Mouse (Mus musculus): ENCODE results near the gene Slc24a3. TPM values are rescaled to one million over a fixed set of nuclear protein-coding genes. Genes with fewer than 3 reads are reported as not detected.

Slc24a3 gene
- polyA plus RNA-seq, 1 experiment: 103 TPM

DNA sequence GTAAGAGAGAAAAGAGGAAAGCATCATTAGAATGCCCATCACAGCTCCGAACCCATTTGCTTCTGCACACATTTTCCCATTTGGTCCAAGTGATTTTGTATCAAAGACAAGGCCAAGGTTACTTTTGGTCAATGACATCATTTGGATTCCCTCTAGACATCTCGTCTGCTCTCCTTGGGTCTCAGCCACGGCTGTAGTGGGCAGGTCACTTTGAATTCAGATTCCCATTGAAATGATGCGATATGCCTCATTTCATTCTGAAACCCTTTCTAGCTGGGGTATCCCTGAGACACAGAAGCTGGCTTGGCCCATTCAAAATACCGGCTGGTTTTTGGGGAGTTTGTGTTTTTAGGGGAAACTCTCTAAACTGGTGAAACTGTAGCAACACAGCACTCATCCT lies 59.8 kb downstream of the Slc24a3 start:
- Histone ChIP-seq H3K4me3 (ENCODE audit: insufficient read depth, low read depth, low read length) (no peak overlapping the region), H3K4me1 (ENCODE audit: control insufficient read depth, insufficient read depth, insufficient read length, low read length) (peaks cover 3% of the 10 kb centered on the region; the same call in 1 of the 2 replicates), H3K27ac (replicated peaks; ENCODE audit: low read depth, low read length) (no peak overlapping the region)

GRCm38 (mm10) chr2:145232764-145233484 lies 65.4 kb downstream of the Slc24a3 start:
- Histone ChIP-seq H3K4me3 (ENCODE audit: insufficient read depth, low read depth, low read length) (no peak overlapping the region), H3K27ac (replicated peaks; ENCODE audit: low read depth, low read length) (peak overlapping the region; percentile 43), H3K4me1 (ENCODE audit: control insufficient read depth, insufficient read depth, insufficient read length, low read length) (peaks cover 19% of the 10 kb centered on the region; the same call in 1 of the 2 replicates)

DNA sequence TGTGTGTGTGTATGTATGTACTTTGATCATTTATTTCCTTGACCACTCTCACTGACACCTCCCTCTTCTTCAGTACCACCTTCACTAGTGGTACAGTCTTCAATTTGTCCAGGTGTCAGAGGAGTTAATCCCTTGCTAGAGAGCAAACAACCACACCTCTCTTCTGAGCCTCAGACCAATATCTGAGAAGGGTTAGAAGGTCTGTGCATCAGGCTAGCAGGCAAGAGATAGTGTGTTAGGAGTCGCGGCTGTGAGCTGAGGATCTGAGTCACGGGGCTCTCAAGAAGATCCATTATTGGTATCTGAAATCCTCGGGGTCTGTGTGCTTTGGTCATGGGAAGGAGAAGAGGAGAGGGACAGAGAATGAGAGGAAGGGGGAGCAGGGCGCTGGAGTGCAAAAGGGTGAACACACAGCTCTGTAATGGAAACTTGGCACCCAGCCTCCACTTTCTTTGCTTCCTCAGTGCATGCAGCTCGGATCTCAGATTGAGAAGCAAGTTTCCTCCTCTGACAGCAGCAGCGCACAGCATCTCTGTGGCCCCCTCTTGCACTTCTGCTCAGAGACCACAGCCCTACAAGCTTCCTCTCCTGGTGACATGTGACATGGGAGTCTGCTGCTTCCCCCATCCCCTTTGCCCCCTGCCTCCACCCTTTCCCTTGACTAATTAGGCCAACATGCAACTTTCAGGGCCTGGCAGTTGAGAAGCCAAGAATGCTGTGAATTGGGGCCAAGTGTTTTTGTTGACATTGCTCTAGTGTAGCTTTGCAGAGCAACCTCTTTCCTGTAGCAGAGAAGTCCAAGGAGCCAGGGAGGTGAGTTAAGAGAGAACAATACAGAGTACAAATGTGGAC lies 66.2 kb downstream of the Slc24a3 start:
- Histone ChIP-seq H3K4me3 (ENCODE audit: insufficient read depth, low read depth, low read length) (no peak overlapping the region), H3K4me1 (ENCODE audit: control insufficient read depth, insufficient read depth, insufficient read length, low read length) (peaks cover 19% of the 10 kb centered on the region; the same call in 1 of the 2 replicates), H3K27ac (replicated peaks; ENCODE audit: low read depth, low read length) (peak overlapping the region; percentile 89)

DNA sequence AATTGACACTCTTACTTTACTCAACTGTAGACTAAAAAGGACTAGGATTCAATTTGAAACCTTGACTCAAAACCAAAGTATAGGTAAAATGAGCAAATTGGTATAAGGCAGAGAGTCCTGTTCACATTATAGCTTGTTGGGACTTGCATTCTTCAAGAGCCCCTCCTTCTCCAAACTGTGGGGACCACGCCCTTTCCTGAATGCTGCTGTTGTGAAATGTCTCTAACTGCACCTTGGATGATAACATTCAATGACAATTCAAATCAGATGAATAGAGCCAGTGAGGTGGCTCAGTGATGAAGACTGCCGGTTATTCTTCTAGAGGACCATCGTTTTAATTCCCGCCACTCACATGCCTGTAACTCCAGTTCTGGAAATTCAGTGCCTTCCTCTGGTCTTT lies 78.8 kb downstream of the Slc24a3 start:
- Histone ChIP-seq H3K4me1 (ENCODE audit: control insufficient read depth, insufficient read depth, insufficient read length, low read length) (no peaks in the 10 kb centered on the region), H3K27ac (replicated peaks; ENCODE audit: low read depth, low read length) (no peak overlapping the region), H3K4me3 (ENCODE audit: insufficient read depth, low read depth, low read length) (no peak overlapping the region)

DNA sequence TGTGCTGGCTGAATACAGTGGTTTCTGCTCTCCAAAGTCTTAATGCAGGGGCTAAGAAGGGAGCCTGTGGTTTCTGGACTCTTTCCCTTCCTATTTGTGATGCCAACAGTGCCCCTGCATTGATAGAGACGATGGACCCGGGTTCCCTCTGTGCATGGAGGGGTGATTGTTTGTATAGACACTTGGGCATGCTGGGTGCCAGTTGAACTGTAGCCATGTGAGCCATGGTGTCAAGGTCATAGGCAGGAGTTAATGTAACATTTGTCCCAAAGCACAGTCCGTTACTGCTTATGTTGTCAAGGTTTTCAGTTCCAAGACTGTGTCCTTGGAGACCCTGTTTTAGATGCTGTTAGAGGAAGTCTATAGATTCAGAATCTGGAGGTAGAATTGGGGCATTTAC lies 80.6 kb downstream of the Slc24a3 start:
- H3K27ac ChIP-seq (replicated peaks; ENCODE audit: low read depth, low read length): peak overlapping the region; percentile 90
- H3K4me3 ChIP-seq (ENCODE audit: insufficient read depth, low read depth, low read length): no peak overlapping the region
- no peaks in the 10 kb centered on the region for H3K4me1 ChIP-seq (ENCODE audit: control insufficient read depth, insufficient read depth, insufficient read length, low read length)

GRCm38 (mm10) chr2:145257332-145257731 lies 89.8 kb downstream of the Slc24a3 start:
- H3K27ac ChIP-seq (replicated peaks; ENCODE audit: low read depth, low read length): no peak overlapping the region
- 0 out of 2 replicates have a peak, but pooled peaks cover 3% of the 10 kb centered on the region for H3K4me1 ChIP-seq (ENCODE audit: control insufficient read depth, insufficient read depth, insufficient read length, low read length)
- no peak overlapping the region for H3K4me3 ChIP-seq (ENCODE audit: insufficient read depth, low read depth, low read length)

- Histone ChIP-seq H3K27ac (replicated peaks; ENCODE audit: low read depth, low read length) (no peak overlapping the region), H3K4me1 (ENCODE audit: control insufficient read depth, insufficient read depth, insufficient read length, low read length) (0 out of 2 replicates have a peak, but pooled peaks cover 3% of the 10 kb centered on the region), H3K4me3 (ENCODE audit: insufficient read depth, low read depth, low read length) (no peak overlapping the region)
Observed at GRCm38 (mm10) chr2:145257855-145258254, 90.3 kb downstream of the Slc24a3 start.

- H3K4me3 ChIP-seq (ENCODE audit: insufficient read depth, low read depth, low read length): no peak overlapping the region
Observed at GRCm38 (mm10) chr2:145260574-145260973, 93.0 kb downstream of the Slc24a3 start.

DNA sequence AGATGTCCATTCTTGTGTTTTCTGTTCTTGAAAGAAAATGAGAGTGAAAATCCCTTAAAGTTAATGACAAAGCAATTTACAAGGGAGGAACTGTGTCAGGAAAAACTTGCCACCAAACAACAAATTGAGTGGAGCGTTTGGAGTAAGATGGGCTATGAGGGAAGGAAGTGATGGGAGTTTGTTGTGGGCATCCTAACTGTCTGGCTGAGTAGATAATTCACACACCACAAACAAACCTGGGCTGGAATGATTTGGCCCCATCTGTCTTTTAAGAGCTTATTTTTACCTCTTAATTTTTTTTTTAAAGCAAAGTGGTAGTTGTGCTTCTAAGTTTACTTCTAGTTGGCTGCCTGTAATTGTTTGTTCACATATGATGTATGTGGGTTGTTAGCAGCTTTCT lies 94.6 kb downstream of the Slc24a3 start:
- Histone ChIP-seq H3K4me3 (ENCODE audit: insufficient read depth, low read depth, low read length) (no peak overlapping the region), H3K27ac (replicated peaks; ENCODE audit: low read depth, low read length) (no peak overlapping the region), H3K4me1 (ENCODE audit: control insufficient read depth, insufficient read depth, insufficient read length, low read length) (0 out of 2 replicates have a peak, but pooled peaks cover 3% of the 10 kb centered on the region)

More at GRCm38 (mm10) chr2:145260574-145260973, 93.0 kb downstream of the Slc24a3 start:
- Histone ChIP-seq H3K4me1 (ENCODE audit: control insufficient read depth, insufficient read depth, insufficient read length, low read length) (0 out of 2 replicates have a peak, but pooled peaks cover 3% of the 10 kb centered on the region), H3K27ac (replicated peaks; ENCODE audit: low read depth, low read length) (no peak overlapping the region)

DNA sequence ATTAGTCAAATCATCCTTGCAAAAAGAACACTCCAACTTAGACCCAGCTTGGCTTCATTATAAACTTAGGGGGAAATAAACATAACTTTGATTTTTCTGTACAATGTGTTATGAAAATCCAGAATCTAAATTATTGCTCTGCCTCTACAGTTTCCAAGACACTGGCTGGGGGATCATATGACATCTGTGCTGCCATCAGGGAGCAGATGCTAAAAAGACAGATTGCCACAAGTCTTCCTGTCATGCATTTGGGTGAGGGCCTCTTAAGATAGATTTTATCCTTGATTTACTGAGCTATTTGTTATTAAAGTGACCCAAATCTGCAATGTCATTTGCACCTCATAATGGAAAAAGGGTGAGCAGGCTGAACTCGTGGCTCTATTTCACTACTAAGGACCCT lies 99.2 kb downstream of the Slc24a3 start:
- Histone ChIP-seq H3K27ac (replicated peaks; ENCODE audit: low read depth, low read length) (no peak overlapping the region), H3K4me1 (ENCODE audit: control insufficient read depth, insufficient read depth, insufficient read length, low read length) (peaks cover 4% of the 10 kb centered on the region; the same call in 1 of the 2 replicates), H3K4me3 (ENCODE audit: insufficient read depth, low read depth, low read length) (no peak overlapping the region)

DNA sequence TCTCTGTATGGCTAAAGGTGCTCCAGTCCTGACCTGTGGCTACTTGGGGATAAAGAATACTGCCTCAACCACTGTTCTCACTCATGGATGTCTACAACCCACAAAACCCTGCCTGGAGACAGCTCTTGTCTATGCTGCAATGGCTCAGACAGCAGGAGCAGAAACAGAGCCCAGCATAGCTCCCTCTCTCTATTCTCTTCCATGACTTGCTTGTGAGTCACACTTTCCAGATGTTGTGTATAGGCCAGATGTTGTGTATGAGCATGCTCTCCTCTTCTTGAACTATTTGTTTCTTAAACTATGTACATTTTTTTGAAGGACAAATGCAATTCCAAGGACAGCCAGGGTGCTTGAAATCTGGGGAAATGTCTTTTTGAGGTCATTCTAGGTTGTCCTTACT lies 101.4 kb downstream of the Slc24a3 start:
- H3K4me1 ChIP-seq (ENCODE audit: control insufficient read depth, insufficient read depth, insufficient read length, low read length): peaks cover 4% of the 10 kb centered on the region; the same call in 1 of the 2 replicates
- peak overlapping the region; percentile 73 for H3K27ac ChIP-seq (replicated peaks; ENCODE audit: low read depth, low read length)
- no peak overlapping the region for H3K4me3 ChIP-seq (ENCODE audit: insufficient read depth, low read depth, low read length)

GRCm38 (mm10) chr2:145269410-145269809 lies 101.9 kb downstream of the Slc24a3 start:
- Histone ChIP-seq H3K27ac (replicated peaks; ENCODE audit: low read depth, low read length) (peak overlapping the region; percentile 73; the same call in 1 of the 2 replicates), H3K4me3 (ENCODE audit: insufficient read depth, low read depth, low read length) (no peak overlapping the region), H3K4me1 (ENCODE audit: control insufficient read depth, insufficient read depth, insufficient read length, low read length) (peaks cover 7% of the 10 kb centered on the region)

DNA sequence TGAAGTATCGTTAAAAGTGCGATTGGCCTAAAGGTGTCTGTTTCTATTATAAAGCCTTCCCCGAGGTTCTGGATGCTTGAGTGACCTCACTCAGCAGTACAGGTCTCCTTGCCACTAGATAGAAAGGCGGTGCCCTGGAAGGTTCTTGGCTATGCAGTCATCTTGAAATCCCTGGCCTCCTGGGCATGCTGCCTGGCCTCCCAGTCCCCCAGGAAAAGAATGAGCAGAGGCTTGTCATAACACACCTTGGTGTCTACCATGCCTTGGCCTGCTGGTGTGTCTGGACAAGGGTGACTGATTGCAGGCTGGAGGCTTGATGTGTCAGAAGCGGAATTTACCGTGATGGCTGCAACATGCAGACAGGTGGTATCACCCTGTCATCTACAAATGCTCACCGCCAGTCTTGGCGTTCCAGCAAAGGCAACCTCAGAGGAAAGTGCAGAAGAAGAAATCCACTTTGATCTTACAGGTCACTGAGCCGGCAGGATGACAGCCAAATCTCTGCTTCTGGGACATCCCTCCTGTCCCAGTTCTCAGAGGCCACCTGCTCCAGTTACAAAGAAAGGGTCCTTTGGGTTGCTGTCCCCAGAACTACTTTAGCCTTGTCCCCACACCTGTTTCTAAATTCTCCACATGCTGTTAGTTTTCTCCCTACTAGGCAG lies 106.6 kb downstream of the Slc24a3 start:
- H3K4me3 ChIP-seq (ENCODE audit: insufficient read depth, low read depth, low read length): no peak overlapping the region
- no peak overlapping the region for H3K27ac ChIP-seq (replicated peaks; ENCODE audit: low read depth, low read length)
- peaks cover 7% of the 10 kb centered on the region for H3K4me1 ChIP-seq (ENCODE audit: control insufficient read depth, insufficient read depth, insufficient read length, low read length)

DNA sequence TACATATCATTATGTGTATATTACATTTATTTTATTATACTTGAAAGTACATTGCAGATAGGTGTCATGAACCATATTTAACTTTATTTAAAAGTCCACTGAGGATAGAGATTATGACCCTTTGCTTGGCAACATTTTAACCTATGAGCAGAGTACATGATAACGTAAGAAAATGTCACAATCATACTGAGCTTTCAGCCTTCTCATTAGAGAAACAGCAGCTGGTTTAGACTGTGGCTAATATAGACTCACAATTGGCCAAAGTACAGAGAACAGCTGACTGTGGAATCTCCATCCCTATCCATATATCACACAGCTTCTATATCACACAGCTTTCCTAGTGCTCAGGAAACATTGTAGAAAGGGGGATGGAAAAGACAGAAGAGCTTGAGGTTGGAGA lies 111.8 kb downstream of the Slc24a3 start:
- Histone ChIP-seq H3K27ac (replicated peaks; ENCODE audit: low read depth, low read length) (no peak overlapping the region), H3K4me3 (ENCODE audit: insufficient read depth, low read depth, low read length) (no peak overlapping the region), H3K4me1 (ENCODE audit: control insufficient read depth, insufficient read depth, insufficient read length, low read length) (peaks cover 2% of the 10 kb centered on the region)

- no peak overlapping the region for H3K27ac ChIP-seq (replicated peaks; ENCODE audit: low read depth, low read length)
- peaks cover 2% of the 10 kb centered on the region for H3K4me1 ChIP-seq (ENCODE audit: control insufficient read depth, insufficient read depth, insufficient read length, low read length)
- H3K4me3 ChIP-seq (ENCODE audit: insufficient read depth, low read depth, low read length): no peak overlapping the region
Observed at GRCm38 (mm10) chr2:145283746-145284145, 116.2 kb downstream of the Slc24a3 start.
